Mouse (Mus musculus) heart, adult 2 months (tissue): ENCODE measurements around the gene Chaf1b.

Experiments
- CTCF ChIP-seq: fragments of 200-600 bp; IDR thresholded peaks from 2 replicates; pipeline ENCODE4 v1.8.1; 2022; ENCODE audit warnings: antibody characterized with exemption, mild to moderate bottlenecking, moderate library complexity
- POLR2A ChIP-seq: fragments of 200-500 bp; IDR thresholded peaks from 2 replicates; pipeline ENCODE4 v1.6.1; 2011; ENCODE audit warnings: mild to moderate bottlenecking, low read depth, low read length, control low read depth; ENCODE audit not compliant: insufficient read depth

DNA sequence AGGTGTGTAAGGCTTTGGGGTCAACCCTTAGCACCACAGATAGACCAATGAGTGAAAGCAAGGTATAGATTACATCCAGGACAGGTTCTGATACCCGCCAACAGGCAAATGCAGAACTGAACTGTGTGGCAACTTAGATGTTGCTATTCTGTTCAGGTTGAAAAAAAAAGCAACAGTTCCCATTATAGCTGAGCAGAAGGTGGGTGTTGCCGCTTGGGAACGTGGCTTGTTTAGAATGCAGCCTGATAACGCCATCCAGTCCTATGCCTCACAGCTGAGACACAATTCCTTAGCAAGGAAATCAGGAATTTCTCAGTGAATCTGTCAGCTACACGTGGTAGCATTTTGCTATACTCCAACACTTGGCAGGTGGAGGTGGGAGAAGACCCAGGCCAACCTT, 9.6 kb downstream of the Chaf1b start:
- TF ChIP-seq CTCF (no peak), POLR2A (no peak)
